Mouse (Mus musculus): ENCODE data around the gene Shroom1. TPM values are rescaled to one million over a fixed set of nuclear protein-coding genes. Genes with fewer than 3 reads are reported as not detected.

Gene Shroom1
- total RNA-seq, 2 experiments from 2014 or later: 0.49 to 0.81 TPM

GRCm38 (mm10) chr11:53505026-53505663, 48.1 kb downstream of the Shroom1 start:
- no peak for DNase-seq (ENCODE audit: low spot score in 2 of 2)

- DNase-seq (ENCODE audit: low spot score in 2 of 2): no peak
These were observed 50.2 kb downstream of the Shroom1 start for GRCm38 (mm10) chr11:53507098-53507805.

DNA sequence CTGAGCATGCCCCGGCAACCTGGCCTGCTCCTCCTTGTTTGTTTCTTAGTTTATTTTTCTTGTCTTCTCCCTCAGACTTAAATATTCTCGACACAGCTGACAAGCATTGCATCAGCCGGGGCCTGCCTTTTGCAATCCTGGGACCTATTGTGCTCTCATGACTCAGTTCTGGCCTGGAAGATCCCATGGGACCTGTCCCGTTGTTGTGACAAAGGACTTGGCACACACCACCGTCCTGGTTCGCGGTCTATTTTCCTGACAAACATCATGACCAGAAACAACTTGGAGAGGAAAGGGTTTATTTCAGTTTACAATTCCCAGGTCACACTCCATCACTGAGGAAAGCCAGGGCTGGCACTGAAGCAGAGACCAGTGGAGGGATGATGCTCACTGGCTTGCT, 51.1 kb downstream of the Shroom1 start:
- DNase-seq (ENCODE audit: low spot score in 2 of 2): no peak

GRCm38 (mm10) chr11:53508591-53508990, 51.6 kb downstream of the Shroom1 start:
- no peak for DNase-seq (ENCODE audit: low spot score in 2 of 2)

DNA sequence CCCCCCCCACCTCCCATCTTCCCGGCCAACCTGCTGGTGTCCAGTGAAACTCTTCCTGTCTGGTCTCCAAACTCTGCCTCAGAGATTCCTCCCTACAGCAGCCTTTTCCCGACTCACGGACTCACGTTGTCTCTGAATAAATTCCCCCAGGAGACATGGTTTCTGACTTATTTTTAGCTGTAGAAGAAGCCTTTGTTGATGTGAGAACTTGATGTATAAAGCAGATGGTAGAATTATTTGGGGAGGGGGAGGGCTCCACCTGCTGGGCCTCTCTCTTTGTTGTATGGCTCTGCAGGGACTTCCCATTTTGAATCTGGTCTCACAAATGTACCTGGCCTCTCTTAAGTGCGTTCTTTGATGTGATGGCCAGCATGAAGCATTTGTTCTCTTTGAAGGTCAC, 53.3 kb downstream of the Shroom1 start:
- DNase-seq (ENCODE audit: low spot score in 2 of 2): no peak

DNA sequence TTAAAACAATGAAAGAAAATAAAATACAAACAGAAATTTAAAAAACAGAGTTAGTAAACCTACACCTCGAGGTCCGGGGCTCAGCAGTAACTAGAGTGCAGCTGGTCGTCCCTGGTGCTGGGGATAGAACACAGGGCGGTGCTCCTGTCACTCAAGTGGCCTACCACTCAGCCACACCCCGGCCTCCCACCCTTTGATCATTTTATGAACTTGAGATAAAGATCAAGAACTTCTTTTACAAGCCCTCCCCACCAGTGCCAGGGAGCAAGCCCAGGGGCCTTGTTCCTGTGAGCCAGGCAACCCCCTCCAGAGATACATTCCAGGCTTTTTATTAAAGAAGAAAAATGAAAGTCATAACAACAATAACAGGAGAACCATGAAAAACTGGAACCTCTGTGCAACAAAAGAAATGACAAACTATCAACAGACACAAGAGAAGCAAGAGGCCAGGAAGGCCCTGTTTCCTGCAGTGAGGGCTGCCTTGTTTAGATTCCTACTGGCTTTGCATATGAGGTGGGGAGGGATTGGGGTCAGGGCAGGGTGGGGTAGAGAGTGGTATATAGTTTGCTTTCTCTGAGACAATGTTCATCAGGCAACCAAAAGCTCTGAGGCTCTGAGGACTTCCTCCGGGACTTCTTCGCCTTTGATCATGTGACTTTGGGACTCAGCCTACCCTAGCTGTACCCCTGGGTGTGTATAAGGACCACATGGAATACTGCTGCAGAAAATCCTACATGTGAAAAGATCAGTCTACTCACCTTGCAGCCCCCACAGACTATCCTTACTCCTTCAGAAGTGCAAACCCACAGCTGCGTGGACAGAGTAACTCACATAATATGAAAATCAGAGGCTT, 60.0 kb downstream of the Shroom1 start:
- DNase-seq (ENCODE audit: low spot score in 2 of 2): no peak

Small RNA genes within 50 kb of the gene (microRNA-seq; reads per million reads assigned to microRNA genes)
- not detected for gene Mir6920

Other genes starting within 250 kb of the Shroom1 start
- 100 to 1,000 TPM; 107 to 124 TPM for gene Hspa4, start 156.7 kb upstream of the Shroom1 start, total RNA-seq (2021)
- gene Zcchc10, start 132.5 kb upstream of the Shroom1 start, total RNA-seq (2021): 10 to 100 TPM; 10.5 to 10.7 TPM
- 100 to 1,000 TPM; 146 to 154 TPM for gene Aff4, start 106.4 kb upstream of the Shroom1 start, total RNA-seq (2021)
- not detected for gene Leap2, start 34.0 kb upstream of the Shroom1 start, total RNA-seq (2021)
- gene Uqcrq, start 26.4 kb upstream of the Shroom1 start, total RNA-seq (2021): 100 to 1,000 TPM; 694 to 764 TPM
- gene Gdf9, start 26.2 kb upstream of the Shroom1 start, total RNA-seq (2021): 1 to 10 TPM in 1 of 2 experiments, under 1 TPM in 1; 0.86 to 1.0 TPM
- not detected for gene Gm10447, start 95 bp upstream of the Shroom1 start, total RNA-seq (2021)
- not detected for gene Gm9837, start 13.3 kb downstream of the Shroom1 start, total RNA-seq (2021)
- gene Gm9945, start 23.0 kb downstream of the Shroom1 start, total RNA-seq (2021): not detected
- under 1 TPM; 0.16 to 0.25 TPM for gene Sowaha, start 23.1 kb downstream of the Shroom1 start, total RNA-seq (2021)
- gene Sept8, start 62.1 kb downstream of the Shroom1 start, total RNA-seq (2021): 10 to 100 TPM; 85.8 to 88.6 TPM
- 10 to 100 TPM; 15.9 to 18.2 TPM for gene Kif3a, start 110.2 kb downstream of the Shroom1 start, total RNA-seq (2021)
- under 1 TPM in 1 of 2 experiments, not detected in 1; 0.65 TPM for gene Il4, start 161.5 kb downstream of the Shroom1 start, total RNA-seq (2021)
- gene Il13, start 177.5 kb downstream of the Shroom1 start, total RNA-seq (2021): not detected

Data from gastrocnemius, postnatal 4 days (tissue).